Mouse (Mus musculus): ENCODE results near the gene Adamts7.

Gene Adamts7

GRCm38 (mm10) chr9:90162926-90163748 is at the start of gene Adamts7:
TSS of gene Adamts7 (plus strand) at chr9:90163069.
- peak within 1 kb of the TSS; percentile 87 for H3K4me3 ChIP-seq (replicated peaks; ENCODE audit: low read length)
- H3K9me3 ChIP-seq (ENCODE audit: low read length), result no peaks in the 10 kb centered on the region
- H3K27me3 ChIP-seq (ENCODE audit: insufficient read depth, low read length), result peaks cover 54% of the 10 kb centered on the region
- no peaks in the 10 kb centered on the region for H3K36me3 ChIP-seq (ENCODE audit: insufficient read depth, low read length)
- peaks cover 23% of the 10 kb centered on the region for H3K4me1 ChIP-seq (replicated peaks; ENCODE audit: low read depth, low read length)
- TF ChIP-seq CTCF (conservative IDR thresholded peaks at IDR 0.05; ENCODE audit: low read length) (no peak), NANOG (IDR thresholded peaks at IDR 0.05; ENCODE audit: borderline replicate concordance, low read length) (no peak), POU5F1 (IDR thresholded peaks at IDR 0.05; ENCODE audit: borderline replicate concordance, low read length) (no peak)

DNA sequence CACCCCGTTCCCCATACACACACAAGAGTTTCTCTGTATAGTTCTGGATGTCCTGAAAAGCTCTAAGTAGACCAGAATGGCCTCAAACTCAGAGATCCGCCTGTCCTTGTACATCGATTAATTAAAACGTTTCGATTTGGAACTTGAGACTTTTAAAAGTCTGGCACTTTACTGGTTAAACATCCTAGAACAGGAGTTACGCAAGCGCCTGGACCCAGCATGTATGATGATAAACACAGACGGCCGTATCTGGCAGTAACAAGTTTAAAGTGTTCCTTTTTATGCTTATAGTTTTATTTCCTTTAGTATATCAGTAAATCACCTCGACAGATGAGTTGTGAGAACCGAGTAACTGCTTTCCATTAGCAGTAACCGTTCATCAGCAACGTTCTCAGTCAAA is 49.7 kb upstream of the Adamts7 start:
- H3K4me1 ChIP-seq (replicated peaks; ENCODE audit: low read depth, low read length), result peaks cover 61% of the 10 kb centered on the region
- no peaks in the 10 kb centered on the region for H3K9me3 ChIP-seq (ENCODE audit: low read length)
- H3K4me3 ChIP-seq (replicated peaks; ENCODE audit: low read length), result peak overlapping the region; percentile 94
- H3K27me3 ChIP-seq (ENCODE audit: insufficient read depth, low read length), result no peaks in the 10 kb centered on the region
- peaks cover 21% of the 10 kb centered on the region for H3K36me3 ChIP-seq (ENCODE audit: insufficient read depth, low read length)
- TF ChIP-seq NANOG (IDR thresholded peaks at IDR 0.05; ENCODE audit: borderline replicate concordance, low read length) (no peak), POU5F1 (IDR thresholded peaks at IDR 0.05; ENCODE audit: borderline replicate concordance, low read length) (no peak), CTCF (conservative IDR thresholded peaks at IDR 0.05; ENCODE audit: low read length) (no peak)

- Histone ChIP-seq H3K4me1 (replicated peaks; ENCODE audit: low read depth, low read length) (peaks cover 53% of the 10 kb centered on the region), H3K9me3 (ENCODE audit: low read length) (no peaks in the 10 kb centered on the region), H3K36me3 (ENCODE audit: insufficient read depth, low read length) (peaks cover 14% of the 10 kb centered on the region), H3K4me3 (replicated peaks; ENCODE audit: low read length) (peak overlapping the region; percentile 94), H3K27me3 (ENCODE audit: insufficient read depth, low read length) (no peaks in the 10 kb centered on the region)
- TF ChIP-seq NANOG (IDR thresholded peaks at IDR 0.05; ENCODE audit: borderline replicate concordance, low read length) (no peak), POU5F1 (IDR thresholded peaks at IDR 0.05; ENCODE audit: borderline replicate concordance, low read length) (no peak), CTCF (conservative IDR thresholded peaks at IDR 0.05; ENCODE audit: low read length) (no peak)
Observed at GRCm38 (mm10) chr9:90113651-90114566, 49.0 kb upstream of the Adamts7 start.

- H3K4me3 ChIP-seq (replicated peaks; ENCODE audit: low read length), result peak within 1 kb of the TSS; percentile 94
- no peaks in the 10 kb centered on the region for H3K9me3 ChIP-seq (ENCODE audit: low read length)
- peaks cover 45% of the 10 kb centered on the region for H3K4me1 ChIP-seq (replicated peaks; ENCODE audit: low read depth, low read length)
- TF ChIP-seq CTCF (conservative IDR thresholded peaks at IDR 0.05; ENCODE audit: low read length) (no peak), POU5F1 (IDR thresholded peaks at IDR 0.05; ENCODE audit: borderline replicate concordance, low read length) (no peak), NANOG (IDR thresholded peaks at IDR 0.05; ENCODE audit: borderline replicate concordance, low read length) (no peak)
- no peaks in the 10 kb centered on the region for H3K27me3 ChIP-seq (ENCODE audit: insufficient read depth, low read length)
- peaks cover 5% of the 10 kb centered on the region for H3K36me3 ChIP-seq (ENCODE audit: insufficient read depth, low read length)
Observed at GRCm38 (mm10) chr9:90114567-90115307, 48.1 kb upstream of the Adamts7 start, which contains the start of gene Morf4l1. TSS of gene Morf4l1 (minus strand) at chr9:90114774.

- H3K36me3 ChIP-seq (ENCODE audit: insufficient read depth, low read length), result peaks cover under 1% of the 10 kb centered on the region; the same call in 1 of the 2 replicates
- TF ChIP-seq CTCF (conservative IDR thresholded peaks at IDR 0.05; ENCODE audit: low read length) (no peak), NANOG (IDR thresholded peaks at IDR 0.05; ENCODE audit: borderline replicate concordance, low read length) (no peak), POU5F1 (IDR thresholded peaks at IDR 0.05; ENCODE audit: borderline replicate concordance, low read length) (no peak)
- no peaks in the 10 kb centered on the region for H3K27me3 ChIP-seq (ENCODE audit: insufficient read depth, low read length)
Observed at GRCm38 (mm10) chr9:90115308-90115700, 47.6 kb upstream of the Adamts7 start.

GRCm38 (mm10) chr9:90117234-90117633 is 45.6 kb upstream of the Adamts7 start:
- Histone ChIP-seq H3K9me3 (ENCODE audit: low read length) (no peaks in the 10 kb centered on the region), H3K4me1 (replicated peaks; ENCODE audit: low read depth, low read length) (peaks cover 25% of the 10 kb centered on the region), H3K4me3 (replicated peaks; ENCODE audit: low read length) (no peak overlapping the region), H3K27me3 (ENCODE audit: insufficient read depth, low read length) (no peaks in the 10 kb centered on the region), H3K36me3 (ENCODE audit: insufficient read depth, low read length) (no peaks in the 10 kb centered on the region; the same call in 1 of the 2 replicates)
- no peak for TF ChIP-seq POU5F1 (IDR thresholded peaks at IDR 0.05; ENCODE audit: borderline replicate concordance, low read length)
- TF ChIP-seq NANOG (IDR thresholded peaks at IDR 0.05; ENCODE audit: borderline replicate concordance, low read length), result no peak
- no peak for TF ChIP-seq CTCF (conservative IDR thresholded peaks at IDR 0.05; ENCODE audit: low read length)

More at GRCm38 (mm10) chr9:90115308-90115700, 47.6 kb upstream of the Adamts7 start:
- Histone ChIP-seq H3K4me3 (replicated peaks; ENCODE audit: low read length) (peak overlapping the region; percentile 94), H3K9me3 (ENCODE audit: low read length) (no peaks in the 10 kb centered on the region), H3K4me1 (replicated peaks; ENCODE audit: low read depth, low read length) (peaks cover 39% of the 10 kb centered on the region)

- Histone ChIP-seq H3K4me1 (replicated peaks; ENCODE audit: low read depth, low read length) (peaks cover 42% of the 10 kb centered on the region), H3K4me3 (replicated peaks; ENCODE audit: low read length) (no peak overlapping the region), H3K9me3 (ENCODE audit: low read length) (no peaks in the 10 kb centered on the region), H3K27me3 (ENCODE audit: insufficient read depth, low read length) (no peaks in the 10 kb centered on the region), H3K36me3 (ENCODE audit: insufficient read depth, low read length) (no peaks in the 10 kb centered on the region)
- no peak for TF ChIP-seq CTCF (conservative IDR thresholded peaks at IDR 0.05; ENCODE audit: low read length)
Observed at GRCm38 (mm10) chr9:90122246-90122740, 40.6 kb upstream of the Adamts7 start.

Data from E14TG2a.4 (cell line).